Mouse (Mus musculus) liver, embryonic 13.5 days (tissue): ENCODE measurements around the gene Dpp4. TPM values are rescaled to one million over a fixed set of nuclear protein-coding genes. Genes with fewer than 3 reads are reported as not detected.

Source experiments
- ATAC-seq: fragments of 200-750 bp; cut with Nextera tagmentation; 2 replicates; pipeline ENCODE4 v1.8.0; 2017; ENCODE audit warnings: low read depth, mild to moderate bottlenecking, moderate number of reproducible peaks, moderate library complexity
- DNase-seq: peaks from one replicate; pipeline ENCODE4 v3.0.0; 2022
- H3K27ac ChIP-seq: fragments of 300-500 bp; sonication (generic); 2 replicates; pipeline ENCODE4 v1.5.1; 2015; ENCODE audit warnings: moderate library complexity, mild to moderate bottlenecking, inconsistent platforms
- H3K27me3 ChIP-seq: fragments of 300-500 bp; sonication (generic); 2 replicates; pipeline ENCODE4 v1.6.1; 2015; ENCODE audit warnings: mild to moderate bottlenecking, inconsistent platforms
- H3K36me3 ChIP-seq: fragments of 300-500 bp; sonication (generic); 2 replicates; pipeline ENCODE4 v1.6.1; 2015; ENCODE audit warnings: mild to moderate bottlenecking, inconsistent platforms
- H3K4me1 ChIP-seq: fragments of 300-500 bp; sonication (generic); replicated peaks from 2 replicates; pipeline ENCODE4 v1.6.1; 2015; ENCODE audit warnings: inconsistent platforms
- H3K4me2 ChIP-seq: fragments of 300-500 bp; sonication (generic); 2 replicates; pipeline ENCODE4 v1.6.1; 2015; ENCODE audit warnings: inconsistent platforms, mild to moderate bottlenecking, moderate library complexity
- H3K4me3 ChIP-seq: fragments of 300-500 bp; sonication (generic); replicated peaks from 2 replicates; pipeline ENCODE4 v1.5.1; 2015; ENCODE audit warnings: mild to moderate bottlenecking, inconsistent platforms
- H3K9ac ChIP-seq: fragments of 300-500 bp; sonication (generic); 2 replicates; pipeline ENCODE4 v1.6.1; 2015; ENCODE audit warnings: mild to moderate bottlenecking, inconsistent platforms
- H3K9me3 ChIP-seq: fragments of 300-500 bp; sonication (generic); replicated peaks from 2 replicates; pipeline ENCODE4 v1.6.1; 2016; ENCODE audit warnings: inconsistent platforms
- WGBS: fragments of 180-500 bp; shearing (Covaris S2); methylation state at CpG from one replicate; pipeline ENCODE4 v1.1.7; 2015; ENCODE audit not compliant: insufficient replicate concordance; 5-methylcytosine and 5-hydroxymethylcytosine counted together
- polyA plus RNA-seq: library from polyadenylated mRNA; unstranded; fragments of >200 nt; fragmentation: Nextera tagmentation; extraction: Ambion mirVana; gene quantifications from 2 replicates; pipeline ENCODE4 v1.2.1, GENCODE M21; 2015

Dpp4 gene
- polyA plus RNA-seq, 1 experiment from 2014 or later, result 3.4 TPM

GRCm38 (mm10) chr2:62403556-62404135, 8.4 kb downstream of the Dpp4 start:
- no peak for DNase-seq
- no peaks in the 10 kb centered on the region for H3K27me3 ChIP-seq
- no peak overlapping the region for H3K27ac ChIP-seq

GRCm38 (mm10) chr2:62401011-62401410, 11.0 kb downstream of the Dpp4 start:
- H3K27me3 ChIP-seq, result no peaks in the 10 kb centered on the region
- H3K36me3 ChIP-seq, result no peaks in the 10 kb centered on the region
- H3K4me2 ChIP-seq, result no peak overlapping the region
- ATAC-seq, result no peak
- H3K4me1 ChIP-seq, result no peaks in the 10 kb centered on the region
- H3K9me3 ChIP-seq, result no peaks in the 10 kb centered on the region
- H3K4me3 ChIP-seq, result no peak overlapping the region
- H3K27ac ChIP-seq, result no peak overlapping the region
- WGBS, result 75% methylated on average over 6 of the region's 6 CpGs
- H3K9ac ChIP-seq, result no peak overlapping the region
- no peak for DNase-seq

More at GRCm38 (mm10) chr2:62403556-62404135, 8.4 kb downstream of the Dpp4 start:
- H3K4me1 ChIP-seq, result no peaks in the 10 kb centered on the region
- no peak overlapping the region for H3K4me3 ChIP-seq
- WGBS, result 72% methylated on average over 5 of the region's 5 CpGs
- no peak overlapping the region for H3K4me2 ChIP-seq
- H3K36me3 ChIP-seq, result no peaks in the 10 kb centered on the region
- no peaks in the 10 kb centered on the region for H3K9me3 ChIP-seq
- ATAC-seq, result no peak
- H3K9ac ChIP-seq, result no peak overlapping the region

GRCm38 (mm10) chr2:62399832-62400231, 12.2 kb downstream of the Dpp4 start:
- Histone ChIP-seq H3K36me3 (no peaks in the 10 kb centered on the region), H3K9me3 (no peaks in the 10 kb centered on the region), H3K4me1 (no peaks in the 10 kb centered on the region), H3K27me3 (no peaks in the 10 kb centered on the region), H3K27ac (no peak overlapping the region), H3K9ac (no peak overlapping the region), H3K4me3 (no peak overlapping the region), H3K4me2 (no peak overlapping the region)
- WGBS, result 73% methylated on average over 2 of the region's 2 CpGs
- ATAC-seq (no peak), DNase-seq (no peak)

- Histone ChIP-seq H3K27me3 (no peaks in the 10 kb centered on the region), H3K9me3 (no peaks in the 10 kb centered on the region), H3K4me2 (no peak overlapping the region), H3K27ac (no peak overlapping the region), H3K9ac (no peak overlapping the region), H3K36me3 (no peaks in the 10 kb centered on the region), H3K4me1 (no peaks in the 10 kb centered on the region), H3K4me3 (no peak overlapping the region)
- WGBS, result 42% methylated on average over 8 of the region's 8 CpGs
- no peak for ATAC-seq
- DNase-seq, result no peak
Observed at GRCm38 (mm10) chr2:62399361-62399760, 12.7 kb downstream of the Dpp4 start.

- no peaks in the 10 kb centered on the region for H3K4me1 ChIP-seq
- DNase-seq (no peak), ATAC-seq (no peak)
- no peaks in the 10 kb centered on the region for H3K36me3 ChIP-seq
- H3K4me3 ChIP-seq, result no peak overlapping the region
- H3K9me3 ChIP-seq, result no peaks in the 10 kb centered on the region
- WGBS, result 79% methylated on average over 2 of the region's 2 CpGs
- no peak overlapping the region for H3K4me2 ChIP-seq
- H3K9ac ChIP-seq, result no peak overlapping the region
- H3K27me3 ChIP-seq, result no peaks in the 10 kb centered on the region
- no peak overlapping the region for H3K27ac ChIP-seq
Observed at GRCm38 (mm10) chr2:62398115-62398875, 13.7 kb downstream of the Dpp4 start.

- Histone ChIP-seq H3K4me1 (no peaks in the 10 kb centered on the region), H3K9me3 (no peaks in the 10 kb centered on the region), H3K27ac (no peak overlapping the region), H3K27me3 (no peaks in the 10 kb centered on the region), H3K4me2 (no peak overlapping the region), H3K36me3 (no peaks in the 10 kb centered on the region), H3K9ac (no peak overlapping the region), H3K4me3 (no peak overlapping the region)
- WGBS, result 65% methylated on average over 4 of the region's 4 CpGs
- no peak for ATAC-seq
- no peak for DNase-seq
Observed at GRCm38 (mm10) chr2:62397661-62398060, 14.4 kb downstream of the Dpp4 start.

GRCm38 (mm10) chr2:62396799-62397198, 15.2 kb downstream of the Dpp4 start:
- no peaks in the 10 kb centered on the region for H3K4me1 ChIP-seq
- no peaks in the 10 kb centered on the region for H3K9me3 ChIP-seq
- H3K36me3 ChIP-seq, result no peaks in the 10 kb centered on the region
- no peak overlapping the region for H3K27ac ChIP-seq
- WGBS, result 58% methylated on average over 1 of the region's 1 CpGs
- DNase-seq (no peak), ATAC-seq (no peak)
- no peaks in the 10 kb centered on the region for H3K27me3 ChIP-seq
- H3K9ac ChIP-seq, result no peak overlapping the region
- H3K4me3 ChIP-seq, result no peak overlapping the region
- H3K4me2 ChIP-seq, result no peak overlapping the region

- Histone ChIP-seq H3K4me1 (peaks cover 9% of the 10 kb centered on the region; the same call in 1 of the 2 replicates), H3K36me3 (no peaks in the 10 kb centered on the region), H3K9ac (no peak overlapping the region), H3K4me2 (no peak overlapping the region), H3K27me3 (no peaks in the 10 kb centered on the region), H3K4me3 (no peak overlapping the region), H3K27ac (no peak overlapping the region), H3K9me3 (no peaks in the 10 kb centered on the region)
- no peak for DNase-seq
- WGBS, result 77% methylated on average over 3 of the region's 3 CpGs
- no peak for ATAC-seq
Observed at GRCm38 (mm10) chr2:62394800-62395199, 17.2 kb downstream of the Dpp4 start.

- WGBS, result 24% methylated on average over 3 of the region's 3 CpGs
- Histone ChIP-seq H3K9me3 (no peaks in the 10 kb centered on the region), H3K4me3 (no peak overlapping the region), H3K4me2 (no peak overlapping the region), H3K36me3 (no peaks in the 10 kb centered on the region), H3K27me3 (no peaks in the 10 kb centered on the region), H3K4me1 (peaks cover 9% of the 10 kb centered on the region; the same call in 1 of the 2 replicates), H3K9ac (no peak overlapping the region), H3K27ac (no peak overlapping the region)
- ATAC-seq (no peak), DNase-seq (no peak)
Observed at GRCm38 (mm10) chr2:62392098-62392497, 19.9 kb downstream of the Dpp4 start.

GRCm38 (mm10) chr2:62390961-62391461, 21.0 kb downstream of the Dpp4 start:
- 14% methylated on average over 12 of the region's 12 CpGs for WGBS
- H3K27ac ChIP-seq, result no peak overlapping the region
- peak overlapping the region; percentile 36 for H3K4me2 ChIP-seq

GRCm38 (mm10) chr2:62390305-62390704, 21.7 kb downstream of the Dpp4 start:
- ATAC-seq (no peak), DNase-seq (no peak)
- H3K4me2 ChIP-seq, result no peak overlapping the region
- H3K9ac ChIP-seq, result no peak overlapping the region
- 0 out of 2 replicates have a peak, but pooled peaks cover 1% of the 10 kb centered on the region for H3K36me3 ChIP-seq
- 21% methylated on average over 3 of the region's 3 CpGs for WGBS
- no peak overlapping the region for H3K4me3 ChIP-seq
- no peak overlapping the region for H3K27ac ChIP-seq
- H3K27me3 ChIP-seq, result no peaks in the 10 kb centered on the region
- no peaks in the 10 kb centered on the region for H3K9me3 ChIP-seq
- peaks cover 9% of the 10 kb centered on the region; the same call in 1 of the 2 replicates for H3K4me1 ChIP-seq

More at GRCm38 (mm10) chr2:62390961-62391461, 21.0 kb downstream of the Dpp4 start:
- no peak overlapping the region for H3K4me3 ChIP-seq
- no peaks in the 10 kb centered on the region for H3K27me3 ChIP-seq
- no peaks in the 10 kb centered on the region for H3K9me3 ChIP-seq
- no peaks in the 10 kb centered on the region for H3K36me3 ChIP-seq
- no peak overlapping the region for H3K9ac ChIP-seq
- peak; percentile 85 for ATAC-seq
- H3K4me1 ChIP-seq, result peaks cover 9% of the 10 kb centered on the region; the same call in 1 of the 2 replicates
- no peak for DNase-seq
